Mouse (Mus musculus) frontal cortex, postnatal 25 days (tissue): ENCODE measurements around the gene Endod1.

Experiments used
- DNase-seq, 2 experiments: peaks; one replicate each; pipeline ENCODE4 v3.0.0; 2022; ENCODE audit warnings: low spot score in 2 of 2

The Endod1 gene

GRCm38 (mm10) chr9:14381353-14382055 lies at the start of gene Endod1:
Endod1 (minus strand) TSS chr9:14381507.
- DNase-seq, result no peak

GRCm38 (mm10) chr9:14409153-14409552 lies 27.8 kb upstream of the Endod1 start:
- DNase-seq, result no peak

- DNase-seq, result no peak
Measured at GRCm38 (mm10) chr9:14408044-14408443, 26.7 kb upstream of the Endod1 start.

- no peak for DNase-seq
Measured at GRCm38 (mm10) chr9:14406056-14406455, 24.7 kb upstream of the Endod1 start.

GRCm38 (mm10) chr9:14402099-14402498 lies 20.8 kb upstream of the Endod1 start:
- DNase-seq, result no peak

- no peak for DNase-seq
Measured at GRCm38 (mm10) chr9:14400392-14400791, 19.1 kb upstream of the Endod1 start.

GRCm38 (mm10) chr9:14398946-14399345 lies 17.6 kb upstream of the Endod1 start:
- DNase-seq, result no peak

GRCm38 (mm10) chr9:14398084-14398483 lies 16.8 kb upstream of the Endod1 start:
- no peak for DNase-seq

GRCm38 (mm10) chr9:14397449-14397819 lies 16.1 kb upstream of the Endod1 start:
- DNase-seq, result no peak

GRCm38 (mm10) chr9:14396819-14397448 lies 15.6 kb upstream of the Endod1 start:
- no peak for DNase-seq

- DNase-seq, result no peak
Measured at GRCm38 (mm10) chr9:14396096-14396495, 14.8 kb upstream of the Endod1 start.

- no peak for DNase-seq
Measured at GRCm38 (mm10) chr9:14394956-14395561, 13.8 kb upstream of the Endod1 start.

- DNase-seq, result no peak
Measured at GRCm38 (mm10) chr9:14391841-14392318, 10.6 kb upstream of the Endod1 start.

GRCm38 (mm10) chr9:14391286-14391685 lies 10.0 kb upstream of the Endod1 start:
- DNase-seq, result no peak

GRCm38 (mm10) chr9:14390278-14390677 lies 9.0 kb upstream of the Endod1 start:
- DNase-seq, result no peak

- DNase-seq, result no peak
Measured at GRCm38 (mm10) chr9:14389050-14389621, 7.8 kb upstream of the Endod1 start.

- DNase-seq, result no peak
Measured at GRCm38 (mm10) chr9:14388001-14388400, 6.7 kb upstream of the Endod1 start.

GRCm38 (mm10) chr9:14386831-14387230 lies 5.5 kb upstream of the Endod1 start:
- DNase-seq, result no peak

- DNase-seq, result no peak
Measured at GRCm38 (mm10) chr9:14385665-14386064, 4.4 kb upstream of the Endod1 start.

GRCm38 (mm10) chr9:14383186-14383920 lies 2.0 kb upstream of the Endod1 start:
- DNase-seq, result no peak

GRCm38 (mm10) chr9:14382256-14382791 lies 1.0 kb upstream of the Endod1 start:
- DNase-seq, result no peak
